Mouse (Mus musculus) intestine, embryonic 15.5 days (tissue): Measurements from ENCODE around the gene Myo7a. TPM values are rescaled to one million over a fixed set of nuclear protein-coding genes. Genes with fewer than 3 reads are reported as not detected.

Experiments
- ATAC-seq: fragments of 200-750 bp; cut with Nextera tagmentation; 2 replicates; pipeline ENCODE4 v1.8.0; 2017; ENCODE audit warnings: moderate TSS enrichment, moderate library complexity
- H3K27ac ChIP-seq: fragments of 300-500 bp; sonication (generic); 2 replicates; pipeline ENCODE4 v1.5.1; 2015; ENCODE audit warnings: mild to moderate bottlenecking, inconsistent platforms
- H3K27me3 ChIP-seq: fragments of 300-500 bp; sonication (generic); replicated peaks from 2 replicates; pipeline ENCODE4 v1.6.1; 2015; ENCODE audit warnings: inconsistent platforms
- H3K36me3 ChIP-seq: fragments of 300-500 bp; sonication (generic); 2 replicates; pipeline ENCODE4 v1.6.1; 2015; ENCODE audit warnings: inconsistent platforms
- H3K4me1 ChIP-seq: fragments of 300-500 bp; sonication (generic); replicated peaks from 2 replicates; pipeline ENCODE4 v1.6.1; 2015; ENCODE audit warnings: inconsistent platforms
- H3K4me2 ChIP-seq: fragments of 300-500 bp; sonication (generic); replicated peaks from 2 replicates; pipeline ENCODE4 v1.6.1; 2015; ENCODE audit warnings: mild to moderate bottlenecking, inconsistent platforms
- H3K4me3 ChIP-seq: fragments of 300-500 bp; sonication (generic); replicated peaks from 2 replicates; pipeline ENCODE4 v1.5.1; 2015; ENCODE audit warnings: inconsistent platforms
- H3K9ac ChIP-seq: fragments of 300-500 bp; sonication (generic); 2 replicates; pipeline ENCODE4 v1.6.1; 2015; ENCODE audit warnings: inconsistent platforms
- H3K9me3 ChIP-seq: fragments of 300-500 bp; sonication (generic); 2 replicates; pipeline ENCODE4 v1.6.1; 2016; ENCODE audit warnings: inconsistent platforms
- WGBS: fragments of 180-500 bp; shearing (Covaris S2); methylation state at CpG from one replicate; pipeline ENCODE4 v1.1.7; 2015; 5-methylcytosine and 5-hydroxymethylcytosine counted together
- polyA plus RNA-seq: library from polyadenylated mRNA; unstranded; fragments of >200 nt; fragmentation: Nextera tagmentation; extraction: Ambion mirVana; gene quantifications from 2 replicates; pipeline ENCODE4 v1.2.1, GENCODE M21; 2015

Myo7a gene
- polyA plus RNA-seq, 1 experiment from 2014 or later: 21.5 TPM

GRCm38 (mm10) chr7:98109771-98110170 lies 9.6 kb downstream of the Myo7a start:
- Histone ChIP-seq H3K9me3 (no peaks in the 10 kb centered on the region), H3K4me2 (no peak overlapping the region), H3K4me3 (no peak overlapping the region), H3K27ac (no peak overlapping the region), H3K4me1 (peaks cover 11% of the 10 kb centered on the region; the same call in 1 of the 2 replicates), H3K9ac (no peak overlapping the region), H3K36me3 (no peaks in the 10 kb centered on the region), H3K27me3 (peaks cover 9% of the 10 kb centered on the region; the same call in 1 of the 2 replicates)
- WGBS: 79% methylated on average over 4 of the region's 4 CpGs
- no peak for ATAC-seq

DNA sequence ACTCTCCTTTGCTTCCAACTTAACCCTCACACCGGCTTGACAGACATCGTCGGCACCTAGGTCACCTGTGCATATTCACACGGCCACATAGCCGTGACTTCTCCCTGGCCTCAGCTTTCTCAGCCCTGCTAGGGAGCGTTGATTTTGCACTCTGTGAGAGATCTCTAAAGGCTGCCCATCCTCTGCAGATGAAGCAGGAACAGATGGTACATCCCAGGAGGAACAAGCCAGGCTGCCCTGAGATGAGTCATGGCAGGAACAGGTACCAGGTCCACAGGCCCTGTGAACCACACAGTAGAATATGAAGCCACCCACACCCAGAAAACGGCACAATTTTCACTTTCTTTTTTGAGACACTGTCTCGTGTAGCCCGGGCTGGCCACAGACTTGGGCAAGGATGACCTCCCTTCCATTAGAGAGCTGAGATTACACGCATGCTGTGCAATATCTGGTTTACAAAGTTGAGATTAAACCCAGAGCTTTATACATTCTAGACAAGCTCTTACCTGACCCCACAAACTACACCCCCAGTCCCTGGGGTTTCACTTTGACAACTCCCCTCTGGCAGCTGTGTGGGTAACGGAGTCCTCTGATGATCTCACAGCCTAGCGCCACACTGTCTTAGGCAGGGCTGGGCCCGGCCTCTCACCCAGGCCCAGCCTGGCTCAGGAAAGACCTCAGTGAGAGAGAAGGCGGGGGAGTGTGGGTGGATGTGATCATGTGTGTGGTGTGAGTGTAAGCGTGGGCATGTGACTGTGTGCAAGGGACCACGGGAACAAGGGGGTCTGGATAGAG lies 10.5 kb downstream of the Myo7a start:
- 82% methylated on average over 16 of the region's 16 CpGs for WGBS
- no peak for ATAC-seq
- Histone ChIP-seq H3K9ac (no peak overlapping the region), H3K27me3 (peaks cover 9% of the 10 kb centered on the region; the same call in 1 of the 2 replicates), H3K4me3 (no peak overlapping the region), H3K36me3 (no peaks in the 10 kb centered on the region), H3K4me2 (no peak overlapping the region), H3K27ac (no peak overlapping the region), H3K9me3 (no peaks in the 10 kb centered on the region), H3K4me1 (peaks cover 17% of the 10 kb centered on the region; the same call in 1 of the 2 replicates)

DNA sequence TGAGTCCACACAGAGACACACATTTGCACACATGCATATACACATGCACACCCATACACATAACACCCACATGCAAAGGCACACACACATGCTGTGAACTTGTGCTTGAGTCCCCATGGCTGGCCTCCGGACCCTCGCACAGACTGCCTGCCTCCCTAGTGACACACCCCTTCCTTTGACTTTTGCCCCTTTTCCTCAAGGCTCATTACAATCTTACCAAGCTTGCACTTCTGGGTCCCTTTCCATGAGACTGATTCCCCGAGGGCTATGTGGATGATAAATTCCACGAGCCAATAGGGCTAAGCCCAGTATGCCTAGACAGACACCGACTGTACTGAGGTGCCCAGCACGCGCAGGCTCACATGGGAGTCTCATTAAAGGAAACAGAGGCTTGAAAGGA lies 13.1 kb downstream of the Myo7a start:
- H3K27me3 ChIP-seq: peaks cover 5% of the 10 kb centered on the region; the same call in 1 of the 2 replicates
- H3K4me3 ChIP-seq: no peak overlapping the region
- peaks cover 22% of the 10 kb centered on the region; the same call in 1 of the 2 replicates for H3K4me1 ChIP-seq
- peak; percentile 19 for ATAC-seq
- WGBS: 76% methylated on average over 7 of the region's 7 CpGs
- H3K9me3 ChIP-seq: no peaks in the 10 kb centered on the region
- no peak overlapping the region for H3K9ac ChIP-seq
- H3K27ac ChIP-seq: peak overlapping the region; percentile 88; the same call in 1 of the 2 replicates
- H3K4me2 ChIP-seq: peak overlapping the region; percentile 38; the same call in 1 of the 2 replicates
- no peaks in the 10 kb centered on the region for H3K36me3 ChIP-seq

- Histone ChIP-seq H3K4me3 (no peak overlapping the region), H3K27ac (peak overlapping the region; percentile 88), H3K27me3 (no peaks in the 10 kb centered on the region), H3K9ac (peak overlapping the region; percentile 23; the same call in 1 of the 2 replicates), H3K4me2 (peak overlapping the region; percentile 38), H3K9me3 (no peaks in the 10 kb centered on the region), H3K36me3 (no peaks in the 10 kb centered on the region), H3K4me1 (peaks cover 19% of the 10 kb centered on the region; the same call in 1 of the 2 replicates)
- peak; percentile 81 for ATAC-seq
- WGBS: 49% methylated on average over 16 of the region's 16 CpGs
These were observed 14.6 kb downstream of the Myo7a start for GRCm38 (mm10) chr7:98104481-98105435.

DNA sequence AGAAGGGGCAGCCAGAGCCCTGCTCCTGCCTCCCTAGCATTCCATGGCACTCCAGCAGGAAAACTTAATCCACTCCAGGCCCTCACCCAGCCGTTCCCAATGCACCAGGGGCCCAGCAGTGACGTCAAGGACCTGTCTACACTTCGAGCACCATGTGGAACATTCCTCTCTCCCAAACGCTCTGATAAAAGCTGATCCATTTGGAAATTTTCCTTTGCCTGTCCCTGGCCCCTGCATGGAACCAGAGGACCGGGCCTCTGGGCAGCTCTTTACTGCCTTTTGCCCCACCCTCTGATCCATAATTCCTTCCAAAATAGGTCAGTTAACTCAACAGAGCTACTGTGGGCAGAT lies 15.4 kb downstream of the Myo7a start:
- H3K27me3 ChIP-seq: no peaks in the 10 kb centered on the region
- ATAC-seq: no peak
- H3K4me2 ChIP-seq: peak overlapping the region; percentile 38; the same call in 1 of the 2 replicates
- 0 out of 2 replicates have a peak overlapping the region, but pooled peaks have one; percentile 15 for H3K9ac ChIP-seq
- H3K27ac ChIP-seq: peak overlapping the region; percentile 88
- H3K9me3 ChIP-seq: no peaks in the 10 kb centered on the region
- H3K36me3 ChIP-seq: no peaks in the 10 kb centered on the region
- peaks cover 19% of the 10 kb centered on the region; the same call in 1 of the 2 replicates for H3K4me1 ChIP-seq
- no peak overlapping the region for H3K4me3 ChIP-seq
- WGBS: 64% methylated on average over 5 of the region's 5 CpGs

- Histone ChIP-seq H3K36me3 (no peaks in the 10 kb centered on the region), H3K4me1 (peaks cover 19% of the 10 kb centered on the region; the same call in 1 of the 2 replicates), H3K9ac (peak overlapping the region; percentile 37; the same call in 1 of the 2 replicates), H3K4me2 (peak overlapping the region; percentile 58), H3K27ac (peak overlapping the region; percentile 88), H3K4me3 (peak overlapping the region; percentile 25), H3K9me3 (no peaks in the 10 kb centered on the region), H3K27me3 (no peaks in the 10 kb centered on the region)
- 15% methylated on average over 20 of the region's 26 CpGs for whole genome bisulfite sequencing
- ATAC-seq: peak; percentile 70
These were observed 16.1 kb downstream of the Myo7a start for GRCm38 (mm10) chr7:98103002-98103941.

DNA sequence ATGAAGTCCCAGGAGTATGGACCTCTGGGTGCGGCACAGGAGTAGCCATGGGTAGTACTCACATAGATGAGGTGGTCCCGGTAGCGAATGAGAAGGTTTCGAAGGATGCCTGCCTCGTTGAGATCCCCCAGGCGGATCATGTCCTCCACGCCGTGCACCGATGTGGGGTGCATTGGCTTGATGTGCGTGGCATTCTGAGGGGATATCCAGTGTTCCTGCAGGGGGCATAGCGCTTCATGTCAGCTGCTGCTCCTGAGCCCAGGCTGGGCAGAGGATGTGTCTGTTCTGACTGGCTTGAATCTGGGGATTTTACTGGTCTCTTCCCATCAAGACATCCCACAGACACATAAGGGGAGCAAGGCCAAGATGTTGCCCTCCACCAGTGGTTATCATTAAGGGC lies 16.8 kb downstream of the Myo7a start:
- WGBS: 93% methylated on average over 11 of the region's 11 CpGs
- H3K9ac ChIP-seq: peak overlapping the region; percentile 37; the same call in 1 of the 2 replicates
- peaks cover 7% of the 10 kb centered on the region for H3K36me3 ChIP-seq
- peak overlapping the region; percentile 58 for H3K4me2 ChIP-seq
- peak overlapping the region; percentile 62; the same call in 1 of the 2 replicates for H3K27ac ChIP-seq
- peaks cover 19% of the 10 kb centered on the region; the same call in 1 of the 2 replicates for H3K4me1 ChIP-seq
- no peak for ATAC-seq
- no peaks in the 10 kb centered on the region for H3K27me3 ChIP-seq
- H3K4me3 ChIP-seq: peak overlapping the region; percentile 25; the same call in 1 of the 2 replicates
- H3K9me3 ChIP-seq: no peaks in the 10 kb centered on the region

GRCm38 (mm10) chr7:98097557-98097956 lies 21.8 kb downstream of the Myo7a start:
- 96% methylated on average over 8 of the region's 8 CpGs for WGBS
- Histone ChIP-seq H3K36me3 (peaks cover 17% of the 10 kb centered on the region), H3K9me3 (no peaks in the 10 kb centered on the region), H3K9ac (no peak overlapping the region), H3K4me1 (no peaks in the 10 kb centered on the region), H3K27ac (no peak overlapping the region), H3K4me2 (no peak overlapping the region), H3K4me3 (no peak overlapping the region), H3K27me3 (no peaks in the 10 kb centered on the region)
- no peak for ATAC-seq

- Histone ChIP-seq H3K9me3 (no peaks in the 10 kb centered on the region), H3K27ac (no peak overlapping the region), H3K36me3 (peaks cover 17% of the 10 kb centered on the region), H3K9ac (no peak overlapping the region), H3K4me3 (no peak overlapping the region), H3K27me3 (no peaks in the 10 kb centered on the region), H3K4me1 (no peaks in the 10 kb centered on the region), H3K4me2 (no peak overlapping the region)
- ATAC-seq: no peak
- 99% methylated on average over 4 of the region's 4 CpGs for WGBS
These were observed 23.5 kb downstream of the Myo7a start for GRCm38 (mm10) chr7:98095852-98096251.

- H3K27me3 ChIP-seq: no peaks in the 10 kb centered on the region
- H3K4me1 ChIP-seq: peaks cover 25% of the 10 kb centered on the region
- no peak overlapping the region for H3K4me3 ChIP-seq
- no peak overlapping the region for H3K9ac ChIP-seq
- no peak for ATAC-seq
- 33% methylated on average over 2 of the region's 2 CpGs for WGBS
- H3K36me3 ChIP-seq: no peaks in the 10 kb centered on the region
- H3K9me3 ChIP-seq: no peaks in the 10 kb centered on the region
- H3K4me2 ChIP-seq: no peak overlapping the region
- H3K27ac ChIP-seq: no peak overlapping the region
These were observed 33.0 kb downstream of the Myo7a start for GRCm38 (mm10) chr7:98086346-98086745.

DNA sequence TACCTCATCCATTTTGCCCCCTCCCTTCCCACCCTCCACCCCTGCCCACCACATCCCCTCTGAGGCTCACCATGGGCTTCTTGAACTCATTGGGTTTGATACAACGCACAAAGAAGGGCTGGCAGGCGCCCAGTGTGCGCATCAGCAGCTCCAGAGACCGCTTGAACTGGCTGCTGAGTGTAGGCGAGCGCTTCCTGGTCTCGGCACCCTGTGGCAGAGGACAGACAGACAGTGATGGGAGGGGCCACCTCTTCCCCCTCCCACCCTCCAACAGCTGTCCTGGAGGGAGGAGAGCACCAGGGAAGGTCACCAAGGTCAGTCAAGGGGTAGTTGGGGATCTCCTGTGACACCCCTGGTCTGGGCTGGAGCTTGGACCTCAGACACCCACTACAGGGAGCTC lies 34.0 kb downstream of the Myo7a start:
- Histone ChIP-seq H3K4me2 (no peak overlapping the region), H3K27me3 (no peaks in the 10 kb centered on the region), H3K4me3 (no peak overlapping the region), H3K4me1 (peaks cover 25% of the 10 kb centered on the region), H3K36me3 (no peaks in the 10 kb centered on the region), H3K9ac (no peak overlapping the region), H3K9me3 (no peaks in the 10 kb centered on the region), H3K27ac (no peak overlapping the region)
- ATAC-seq: no peak
- 68% methylated on average over 7 of the region's 7 CpGs for WGBS
